Mouse (Mus musculus): ENCODE measurements around the gene Dnlz. TPM values are rescaled to one million over a fixed set of nuclear protein-coding genes. Genes with fewer than 3 reads are reported as not detected.

Dnlz gene
- total and polyA plus RNA-seq, 3 experiments: 21.8 to 27.7 TPM; not detected in 1

DNA sequence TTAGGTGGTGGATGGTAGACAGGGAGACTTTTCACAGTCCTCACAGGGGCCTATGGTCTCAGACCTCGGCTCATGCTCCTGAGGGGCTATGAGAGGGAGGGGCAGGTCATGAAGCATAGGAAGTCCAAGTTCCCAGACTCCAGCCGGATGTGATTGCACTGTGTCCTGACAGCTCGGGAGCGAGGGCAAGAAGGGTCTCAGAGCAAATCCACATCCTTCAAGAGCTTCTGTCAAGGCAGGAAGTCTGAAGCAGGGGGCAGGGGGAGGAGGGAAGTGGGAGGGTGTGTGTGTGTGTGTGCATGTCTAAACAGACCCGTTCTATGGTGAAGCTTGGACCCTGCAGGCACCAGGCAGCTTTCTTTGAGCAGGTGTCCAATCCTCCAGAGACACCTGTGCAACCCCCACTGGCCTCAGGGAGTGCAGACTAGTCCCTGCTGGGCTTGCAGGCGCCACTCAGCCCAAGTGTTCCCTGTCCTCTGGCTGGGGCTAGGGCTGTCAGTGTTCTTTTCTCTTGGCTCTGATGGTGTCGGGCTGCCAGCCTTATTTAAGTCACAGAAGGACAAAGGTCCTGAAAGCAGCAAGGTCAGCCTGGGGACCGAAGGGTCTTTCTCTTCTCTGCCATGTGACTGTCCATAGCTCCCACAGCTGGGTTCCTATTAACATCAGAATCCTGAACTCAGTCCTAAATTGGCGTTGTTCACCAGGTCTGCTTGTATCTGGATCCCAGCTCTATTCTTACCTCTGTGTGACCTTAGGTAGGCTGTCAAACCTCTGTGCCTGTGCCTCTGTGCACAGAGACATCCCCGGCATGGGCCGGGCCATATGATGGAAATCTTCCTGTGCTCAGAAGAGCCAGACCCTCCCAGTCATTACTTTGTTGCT is 9.1 kb downstream of the Dnlz start:
- no peaks in the 10 kb centered on the region for H3K36me3 ChIP-seq (ENCODE audit: control insufficient read depth in 1 of 2, insufficient read depth in 2 of 2, low read length in 2 of 2)
- DNase-seq (ENCODE audit: low read depth, low spot score): no peak
- peaks cover 0 to 12% of the 10 kb centered on the region in 2 experiments; a peak in 2 of 4 replicates for H3K4me1 ChIP-seq (ENCODE audit: control insufficient read depth in 1 of 2, insufficient read depth in 2 of 2, low read length in 2 of 2)
- H3K27me3 ChIP-seq (ENCODE audit: control insufficient read depth in 1 of 2, insufficient read depth in 2 of 2, low read length in 2 of 2): no peaks in the 10 kb centered on the region
- H3K4me3 ChIP-seq (ENCODE audit: control insufficient read depth in 1 of 2, insufficient read depth in 1 of 2, low read depth in 2 of 2, low read length in 2 of 2): no peak overlapping the region
- H3K79me2 ChIP-seq (ENCODE audit: control insufficient read depth, insufficient read depth, low read length, poor library complexity): no peaks in the 10 kb centered on the region
- H3K9ac ChIP-seq (ENCODE audit: control insufficient read depth, low read depth, low read length, poor library complexity, severe bottlenecking): no peak overlapping the region
- H3K9me3 ChIP-seq (replicated peaks; ENCODE audit: insufficient read depth, low read length): no peaks in the 10 kb centered on the region
- H3K27ac ChIP-seq (ENCODE audit: control insufficient read depth, low read depth, low read length): no peak overlapping the region
- TF ChIP-seq TAL1 (IDR thresholded peaks at IDR 0.05; ENCODE audit: low read length) (no peak), ZC3H11A (IDR thresholded peaks at IDR 0.05; ENCODE audit: low read depth, low read length) (no peak), SMC3 (IDR thresholded peaks at IDR 0.05; ENCODE audit: low read depth, low read length) (no peak), E2F4 (IDR thresholded peaks at IDR 0.05; ENCODE audit: borderline replicate concordance, low read depth, low read length) (no peak), RAD21 (IDR thresholded peaks at IDR 0.05; ENCODE audit: low read depth, low read length) (no peak), HCFC1 (IDR thresholded peaks at IDR 0.05; ENCODE audit: low read depth, low read length) (no peak), GATA1 (IDR thresholded peaks at IDR 0.05; ENCODE audit: low read depth, low read length) (no peak), MXI1 (IDR thresholded peaks at IDR 0.05; ENCODE audit: low read depth, low read length) (no peak; the same call in 1 of the 2 replicates), ELF1 (IDR thresholded peaks at IDR 0.05; ENCODE audit: low read depth, low read length) (no peak), MAX (IDR thresholded peaks at IDR 0.05; ENCODE audit: low read length) (no peak), EP300 (IDR thresholded peaks at IDR 0.05; ENCODE audit: low read depth in 1 of 2, low read length in 2 of 2) (no peak), ETS1 (IDR thresholded peaks at IDR 0.05; ENCODE audit: low read depth, low read length) (no peak)

- no peak overlapping the region for H3K27ac ChIP-seq (ENCODE audit: control insufficient read depth, low read depth, low read length)
- TF ChIP-seq SMC3 (IDR thresholded peaks at IDR 0.05; ENCODE audit: low read depth, low read length) (no peak), USF1 (IDR thresholded peaks at IDR 0.05; ENCODE audit: low read depth, low read length) (peak; percentile 65; the same call in 1 of the 2 replicates), SIN3A (IDR thresholded peaks at IDR 0.05; ENCODE audit: low read length) (peak; percentile 56), MYC (IDR thresholded peaks at IDR 0.05; ENCODE audit: low read depth, low read length) (0 out of 2 replicates have a peak, but pooled peaks have one; percentile 41), MAX (IDR thresholded peaks at IDR 0.05; ENCODE audit: low read length) (peak; percentile 90), MXI1 (IDR thresholded peaks at IDR 0.05; ENCODE audit: low read depth, low read length) (peak; percentile 87), ETS1 (IDR thresholded peaks at IDR 0.05; ENCODE audit: low read depth, low read length) (no peak)
Measured at GRCm38 (mm10) chr2:26342044-26342443, 9.9 kb downstream of the Dnlz start.

More at GRCm38 (mm10) chr2:26342044-26342443, 9.9 kb downstream of the Dnlz start:
- no peak overlapping the region for H3K4me3 ChIP-seq (ENCODE audit: control insufficient read depth in 1 of 2, insufficient read depth in 1 of 2, low read depth in 2 of 2, low read length in 2 of 2)
- peak; percentile 45 for DNase-seq (ENCODE audit: low read depth, low spot score)
- H3K9me3 ChIP-seq (replicated peaks; ENCODE audit: insufficient read depth, low read length): no peaks in the 10 kb centered on the region
- H3K9ac ChIP-seq (ENCODE audit: control insufficient read depth, low read depth, low read length, poor library complexity, severe bottlenecking): no peak overlapping the region
- no peaks in the 10 kb centered on the region for H3K79me2 ChIP-seq (ENCODE audit: control insufficient read depth, insufficient read depth, low read length, poor library complexity)
- peaks cover 0 to 12% of the 10 kb centered on the region in 2 experiments; a peak in 2 of 4 replicates for H3K4me1 ChIP-seq (ENCODE audit: control insufficient read depth in 1 of 2, insufficient read depth in 2 of 2, low read length in 2 of 2)
- no peaks in the 10 kb centered on the region for H3K27me3 ChIP-seq (ENCODE audit: control insufficient read depth in 1 of 2, insufficient read depth in 2 of 2, low read length in 2 of 2)
- no peaks in the 10 kb centered on the region for H3K36me3 ChIP-seq (ENCODE audit: control insufficient read depth in 1 of 2, insufficient read depth in 2 of 2, low read length in 2 of 2)
